Mouse (Mus musculus): ENCODE measurements around the gene Tsn. TPM values are rescaled to one million over a fixed set of nuclear protein-coding genes. Genes with fewer than 3 reads are reported as not detected.

Tsn gene
- polyA plus RNA-seq, 1 experiment from 2014 or later: 400 TPM

DNA sequence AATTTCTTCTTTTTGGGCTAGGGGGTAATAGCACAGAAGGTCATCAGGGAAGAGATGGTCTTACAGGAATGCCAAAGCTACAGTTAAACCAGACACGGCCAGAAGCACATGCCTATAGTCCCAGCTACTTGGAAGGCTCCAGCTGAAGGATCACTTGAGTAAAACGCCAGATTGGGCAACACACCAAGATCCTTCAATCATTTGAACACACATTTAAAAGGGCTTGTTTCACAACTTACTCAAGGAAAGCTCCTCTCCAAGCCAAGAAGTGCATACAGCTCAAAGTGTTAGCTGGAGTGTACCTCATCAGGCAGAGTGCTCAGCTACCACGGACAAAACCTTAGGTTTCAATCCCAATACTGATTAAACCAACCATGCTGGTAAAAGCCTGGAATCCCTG is 14.9 kb downstream of the Tsn start:
- peaks cover 78% of the 10 kb centered on the region for H3K36me3 ChIP-seq (replicated peaks)
- H3K27ac ChIP-seq (replicated peaks): no peak overlapping the region
- H3K9me3 ChIP-seq: no peaks in the 10 kb centered on the region
- H3K4me3 ChIP-seq: no peak overlapping the region
- DNase-seq (ENCODE audit: low spot score): no peak
- H3K27me3 ChIP-seq (replicated peaks; ENCODE audit: low read depth, poor library complexity, severe bottlenecking): no peaks in the 10 kb centered on the region
- 92% methylated on average over 3 of the region's 3 CpGs for WGBS
- H3K4me1 ChIP-seq: no peaks in the 10 kb centered on the region

DNA sequence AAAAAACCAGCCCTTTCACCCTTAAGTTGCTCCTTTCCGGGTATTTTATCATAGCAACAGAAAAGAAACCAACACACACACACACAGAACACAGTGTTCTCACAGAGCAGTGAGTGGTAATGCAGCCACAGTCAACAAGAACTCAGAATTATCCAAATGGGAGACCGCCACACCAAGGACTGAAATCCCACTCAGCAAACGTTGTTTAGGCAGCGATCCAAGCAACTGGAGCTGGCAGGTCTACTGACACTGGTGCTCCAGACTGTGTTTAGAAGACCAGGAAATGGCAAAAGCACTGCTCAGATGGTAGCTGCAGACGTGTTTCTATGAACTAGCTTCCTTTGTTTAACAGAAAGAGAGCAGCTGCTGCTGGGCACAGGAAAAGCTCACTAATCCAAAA is 16.7 kb downstream of the Tsn start:
- 77% methylated on average over 5 of the region's 5 CpGs for WGBS
- H3K27me3 ChIP-seq (replicated peaks; ENCODE audit: low read depth, poor library complexity, severe bottlenecking): no peaks in the 10 kb centered on the region
- peaks cover 59% of the 10 kb centered on the region for H3K36me3 ChIP-seq (replicated peaks)
- H3K4me3 ChIP-seq: no peak overlapping the region
- no peak for DNase-seq (ENCODE audit: low spot score)
- no peaks in the 10 kb centered on the region for H3K9me3 ChIP-seq
- no peaks in the 10 kb centered on the region for H3K4me1 ChIP-seq
- no peak overlapping the region for H3K27ac ChIP-seq (replicated peaks)

DNA sequence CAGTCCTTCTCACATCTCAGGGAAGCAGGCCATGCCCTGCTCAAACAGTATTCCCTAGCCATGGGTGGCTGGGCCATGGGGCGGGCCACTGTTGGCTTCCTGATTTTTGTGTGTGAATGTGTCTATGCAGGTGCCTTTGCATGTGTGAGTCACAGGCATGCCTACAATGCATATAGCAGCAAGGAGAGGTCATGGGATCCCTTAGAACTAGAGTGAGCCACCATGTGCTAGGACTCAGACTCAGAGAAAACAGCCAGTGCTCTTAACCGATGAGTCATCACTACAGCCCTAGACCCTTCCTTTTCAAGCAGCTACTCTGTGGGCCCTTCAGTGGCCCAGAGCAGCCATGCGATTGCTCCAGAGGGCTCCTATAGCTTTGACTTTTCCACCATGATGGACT is 17.3 kb downstream of the Tsn start:
- Histone ChIP-seq H3K4me1 (no peaks in the 10 kb centered on the region), H3K36me3 (replicated peaks) (peaks cover 53% of the 10 kb centered on the region), H3K9me3 (no peaks in the 10 kb centered on the region), H3K27me3 (replicated peaks; ENCODE audit: low read depth, poor library complexity, severe bottlenecking) (no peaks in the 10 kb centered on the region), H3K27ac (replicated peaks) (no peak overlapping the region), H3K4me3 (no peak overlapping the region)
- DNase-seq (ENCODE audit: low spot score): no peak
- WGBS: 98% methylated on average over 3 of the region's 3 CpGs

DNA sequence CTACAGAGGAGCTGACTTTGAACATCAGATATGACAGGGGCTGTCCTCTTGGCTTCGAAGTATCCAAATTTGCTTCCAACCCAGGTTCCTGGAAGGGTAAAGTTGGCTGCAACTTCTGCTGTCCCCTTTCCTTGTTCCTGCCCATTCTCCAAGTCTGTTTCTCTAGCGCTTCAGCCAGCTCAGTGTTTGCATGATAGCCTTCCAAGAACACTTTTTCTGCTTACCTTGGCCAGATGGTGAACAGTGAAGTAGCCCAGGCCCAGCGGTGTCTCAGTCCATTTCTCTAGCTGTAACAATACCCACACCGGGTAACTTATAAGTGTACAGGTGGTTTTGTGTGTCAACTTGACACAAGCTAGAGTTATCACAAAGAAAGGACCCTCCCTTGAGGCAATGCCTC is 19.2 kb downstream of the Tsn start:
- 87% methylated on average over 4 of the region's 4 CpGs for WGBS
- DNase-seq (ENCODE audit: low spot score): no peak
- Histone ChIP-seq H3K36me3 (replicated peaks) (peaks cover 34% of the 10 kb centered on the region), H3K4me1 (no peaks in the 10 kb centered on the region), H3K27me3 (replicated peaks; ENCODE audit: low read depth, poor library complexity, severe bottlenecking) (no peaks in the 10 kb centered on the region), H3K27ac (replicated peaks) (no peak overlapping the region), H3K4me3 (no peak overlapping the region), H3K9me3 (no peaks in the 10 kb centered on the region)

DNA sequence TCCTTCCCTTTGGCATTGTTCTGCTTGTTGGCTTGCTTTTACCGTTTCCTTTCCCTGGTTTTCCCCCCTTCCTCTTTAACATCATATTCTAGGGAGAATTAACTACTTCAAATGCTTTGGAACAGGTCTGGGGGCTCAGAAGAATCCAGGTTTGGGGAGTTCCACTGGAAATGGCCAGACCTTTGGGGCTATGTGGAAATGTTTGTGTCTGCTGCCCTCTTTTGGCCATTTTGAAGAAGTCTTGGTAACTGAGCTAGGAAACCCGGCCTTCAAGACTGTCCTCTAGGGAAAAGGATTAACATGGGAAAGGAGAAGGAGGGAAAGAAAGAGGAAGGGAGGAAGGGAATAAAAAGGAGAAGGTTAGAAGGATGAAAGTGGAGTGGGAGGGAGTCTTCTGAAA is 36.4 kb downstream of the Tsn start:
- 18% methylated on average over 2 of the region's 2 CpGs for WGBS
- no peaks in the 10 kb centered on the region for H3K9me3 ChIP-seq
- no peaks in the 10 kb centered on the region for H3K4me1 ChIP-seq
- no peak overlapping the region for H3K4me3 ChIP-seq
- H3K27me3 ChIP-seq (replicated peaks; ENCODE audit: low read depth, poor library complexity, severe bottlenecking): no peaks in the 10 kb centered on the region
- peak; percentile 17 for DNase-seq (ENCODE audit: low spot score)
- H3K36me3 ChIP-seq (replicated peaks): no peaks in the 10 kb centered on the region
- no peak overlapping the region for H3K27ac ChIP-seq (replicated peaks)

GRCm38 (mm10) chr1:118251931-118252330 is 59.6 kb downstream of the Tsn start:
- no peak for DNase-seq (ENCODE audit: low spot score)
- H3K4me1 ChIP-seq: no peaks in the 10 kb centered on the region
- 0 out of 2 replicates have a peak, but pooled peaks cover 4% of the 10 kb centered on the region for H3K9me3 ChIP-seq
- H3K36me3 ChIP-seq (replicated peaks): no peaks in the 10 kb centered on the region
- H3K4me3 ChIP-seq: no peak overlapping the region
- WGBS: 50% methylated on average over 2 of the region's 2 CpGs
- no peak overlapping the region for H3K27ac ChIP-seq (replicated peaks)
- H3K27me3 ChIP-seq (replicated peaks; ENCODE audit: low read depth, poor library complexity, severe bottlenecking): no peaks in the 10 kb centered on the region

Other genes with a start within 250 kb of the Tsn start
- gene Gm29106, start 135.2 kb downstream of the Tsn start, polyA plus RNA-seq (2016; fragmentation: Nextera tagmentation; extraction: Ambion mirVana): 0.13 and 0.25 TPM in 2 replicates
- gene Nifk, start 10.1 kb upstream of the Tsn start, polyA plus RNA-seq (2016; fragmentation: Nextera tagmentation; extraction: Ambion mirVana): 106 and 109 TPM in 2 replicates
- 94.7 and 95.3 TPM in 2 replicates for gene Clasp1, start 77.3 kb upstream of the Tsn start, polyA plus RNA-seq (2016; fragmentation: Nextera tagmentation; extraction: Ambion mirVana)